Mouse (Mus musculus) gonadal fat pad, adult 2 months (tissue): ENCODE data around the gene Neurod6. TPM values are rescaled to one million over a fixed set of nuclear protein-coding genes. Genes with fewer than 3 reads are reported as not detected.

Experiments used
- DNase-seq: peaks from one replicate; pipeline ENCODE4 v3.0.0-alpha.2; 2012; ENCODE audit warnings: low read depth
- polyA plus RNA-seq: library from polyadenylated mRNA; depleted of rRNA; stranded (reverse); fragments of >200 nt; gene quantifications from 2 replicates; pipeline ENCODE4 v1.2.3, GENCODE M21; 2012; rRNA removed

Gene Neurod6
- polyA plus RNA-seq, 1 experiment = not detected

- DNase-seq = no peak
Measured at GRCm38 (mm10) chr6:55646824-55647560, 34.1 kb downstream of the Neurod6 start.

- no peak for DNase-seq
Measured at GRCm38 (mm10) chr6:55646111-55646823, 34.8 kb downstream of the Neurod6 start.

- no peak for DNase-seq
Measured at GRCm38 (mm10) chr6:55634662-55635061, 46.4 kb downstream of the Neurod6 start.

Other genes starting within 250 kb of the Neurod6 start
- gene Adcyap1r1, start 229.3 kb downstream of the Neurod6 start, polyA plus RNA-seq = 6.2 and 6.6 TPM in 2 replicates
- 0.34 and 0.57 TPM in 2 replicates for gene Itprid1, start 155.6 kb upstream of the Neurod6 start, polyA plus RNA-seq